8 mouse cellular contexts compared by ENCODE assay signal in the genomic region with DNA sequence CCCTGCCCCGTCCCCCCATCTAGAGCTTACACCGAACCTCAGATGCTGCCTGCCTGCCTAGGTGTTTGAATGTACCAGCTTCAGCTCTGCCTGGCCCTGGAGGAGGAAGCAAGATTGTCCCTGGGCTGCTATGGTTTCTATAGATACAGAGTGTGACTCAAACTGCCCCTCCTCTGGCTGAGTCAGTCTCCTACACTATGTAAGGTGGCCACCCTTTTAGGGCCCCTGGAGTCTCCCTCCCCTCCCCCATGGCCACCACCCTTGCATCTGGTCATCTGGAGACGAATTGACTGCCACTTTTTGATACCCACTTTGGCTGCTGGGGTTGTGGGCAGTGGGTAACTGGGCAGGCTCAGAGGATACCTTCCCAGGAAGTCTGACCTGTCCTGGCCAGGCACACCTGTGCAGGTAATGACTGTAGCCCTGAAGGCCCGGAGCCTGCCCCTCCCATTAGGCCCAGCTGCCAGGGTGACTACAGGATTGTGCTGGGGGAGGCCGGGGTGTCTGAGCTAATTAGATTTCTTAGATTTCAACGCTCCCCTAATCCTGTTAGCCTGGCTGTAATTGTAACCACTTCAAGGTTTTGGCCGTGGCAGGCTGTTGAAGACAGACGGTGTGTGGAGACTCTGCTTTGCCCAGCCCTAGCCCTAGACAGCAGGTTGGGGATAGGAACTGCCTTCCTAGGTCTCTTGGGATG. TPM values are rescaled to one million over a fixed set of nuclear protein-coding genes. Genes with fewer than 3 reads are reported as not detected.
DNase-seq lines count a peak whose midpoint lies in the region; ATAC-seq lines count a peak whose summit lies in the region.

No protein-coding gene starts in this region.

- H3K9me3 ChIP-seq in embryonic facial prominence, embryonic 10.5 days: no peaks in the 10 kb centered on the region

- H3K27me3 ChIP-seq in embryonic facial prominence, embryonic 10.5 days (replicated peaks; ENCODE audit: low read depth, poor library complexity, severe bottlenecking): no peaks in the 10 kb centered on the region

- WGBS in embryonic facial prominence, embryonic 10.5 days: 34% methylated on average over 8 of the region's 8 CpGs
- 23% methylated on average over 8 of the region's 8 CpGs for WGBS in large intestine, adult 2 months

- H3K4me3 ChIP-seq in embryonic facial prominence, embryonic 10.5 days: peak overlapping the region; percentile 14

- peaks cover 91% of the 10 kb centered on the region for H3K4me1 ChIP-seq in embryonic facial prominence, embryonic 10.5 days

- H3K27ac ChIP-seq in embryonic facial prominence, embryonic 10.5 days (replicated peaks): peak overlapping the region; percentile 22; the same call in 1 of the 2 replicates

- no peaks in the 10 kb centered on the region; the same call in 1 of the 2 replicates for H3K36me3 ChIP-seq in embryonic facial prominence, embryonic 10.5 days (replicated peaks)

- DNase-seq in left cerebral cortex, postnatal 4 days: peak; percentile 31
- DNase-seq in left cerebral cortex, postnatal 10 days (ENCODE audit: extremely low spot score in 1 of 2, low spot score in 2 of 2): no peak
- DNase-seq in embryonic facial prominence, embryonic 10.5 days (ENCODE audit: low spot score): no peak
- peak; percentile 63 for DNase-seq in large intestine, adult 2 months (ENCODE audit: low read depth, low spot score)
- no peak for DNase-seq in right cerebral cortex, postnatal 14 days
- no peak for DNase-seq in c-Kit-positive CD71-positive TER-119-positive erythroid progenitor cells, embryonic 14.5 days (ENCODE audit: low spot score)
- no peak for DNase-seq in adrenal gland, postnatal 25 days

- intact Hi-C loops in left cerebral cortex, postnatal 4 days (cut with DNase I): loop anchor here (10.0 kb wide), 1 partner anchor 80 kb away; no protein-coding TSS in a partner anchor
- intact Hi-C loops in left cerebral cortex, postnatal 10 days (cut with DNase I): loop anchor here (5.0 kb wide), 2 partner anchors 98 to 962 kb away; no protein-coding TSS in a partner anchor

- peak; percentile 35; the same call in 1 of the 2 replicates for ATAC-seq in neutrophil, adult 5-6 weeks (ENCODE audit: extremely low read depth, insufficient number of reproducible peaks, low FRiP score, poor library complexity, severe bottlenecking)

RNA-seq across cellular contexts. Expression of gene Zmiz1, which starts 5.8 kb away (rescaled TPM):
- total RNA-seq in left cerebral cortex, postnatal 4 days (2021): 100 to 1,000 TPM; 149 to 152 TPM
- 100 to 1,000 TPM; 105 to 106 TPM for total RNA-seq in left cerebral cortex, postnatal 10 days (2021)
- polyA plus RNA-seq in embryonic facial prominence, embryonic 10.5 days (2016; fragmentation: Nextera tagmentation; extraction: Ambion mirVana): 42.8 and 45.6 TPM in 2 replicates
- polyA plus RNA-seq in large intestine, adult 2 months (2012; rRNA removed): 25.6 and 38.7 TPM in 2 replicates
- 18.7 and 21.6 TPM in 2 replicates for total RNA-seq in neutrophil, adult 5-6 weeks (2017)
- total RNA-seq in adrenal gland, postnatal 25 days (2021): 125 and 153 TPM in 2 replicates

Comparison
In these comparisons a context has a peak if more than half of its experiments do, and no peak if none do; other contexts are left out.
1. DNase-seq: peak in left cerebral cortex, postnatal 4 days (single experiment) and large intestine, adult 2 months (single experiment); none in left cerebral cortex, postnatal 10 days (0 of 2), embryonic facial prominence, embryonic 10.5 days (single experiment), right cerebral cortex, postnatal 14 days (single experiment), c-Kit-positive CD71-positive TER-119-positive erythroid progenitor cells, embryonic 14.5 days (single experiment) and adrenal gland, postnatal 25 days (single experiment).